Mouse (Mus musculus) right cerebral cortex, adult 18-20 months (tissue): ENCODE measurements at regions not wholly inside any gene's neighbourhood (a gene's known extent, or its start where the extent isn't known, plus 50 kb on each side); places are given as distances from the start of the nearest gene placed in this dataset.

Experiments used
- DNase-seq: peaks from one replicate; pipeline ENCODE4 v3.0.0; 2022; ENCODE audit warnings: mixed read lengths

DNA sequence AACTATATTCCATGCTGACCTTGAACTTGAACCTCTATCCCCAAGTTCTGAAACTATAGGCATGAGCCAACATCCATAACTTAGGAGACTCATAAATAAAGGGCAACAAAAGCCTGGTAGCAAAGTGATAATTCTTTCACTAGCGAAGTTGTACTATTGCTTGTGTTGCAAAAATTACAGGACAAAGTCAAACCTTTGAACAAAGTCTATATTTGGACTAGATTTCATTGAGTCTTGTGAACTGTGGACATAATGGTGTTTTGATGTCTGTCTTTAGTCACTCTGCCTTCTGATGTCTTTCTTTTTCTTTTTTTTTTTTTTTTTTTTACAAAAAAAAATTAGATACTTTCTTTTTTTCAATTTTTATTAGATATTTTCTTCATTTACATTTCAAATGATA is 594.5 kb downstream of the Etv1 start:
- DNase-seq, result no peak
